Mouse (Mus musculus) R1 (cell line): Measurements from ENCODE around the gene Gli2.
A peak's percentile ranks its signal among the peaks of the same experiment; 100 is the strongest.

Experiments used
- DNase-seq: peaks from one replicate; pipeline ENCODE4 v3.0.0-alpha.2; 2018; ENCODE audit warnings: low read depth, low spot score

Gli2 gene

DNA sequence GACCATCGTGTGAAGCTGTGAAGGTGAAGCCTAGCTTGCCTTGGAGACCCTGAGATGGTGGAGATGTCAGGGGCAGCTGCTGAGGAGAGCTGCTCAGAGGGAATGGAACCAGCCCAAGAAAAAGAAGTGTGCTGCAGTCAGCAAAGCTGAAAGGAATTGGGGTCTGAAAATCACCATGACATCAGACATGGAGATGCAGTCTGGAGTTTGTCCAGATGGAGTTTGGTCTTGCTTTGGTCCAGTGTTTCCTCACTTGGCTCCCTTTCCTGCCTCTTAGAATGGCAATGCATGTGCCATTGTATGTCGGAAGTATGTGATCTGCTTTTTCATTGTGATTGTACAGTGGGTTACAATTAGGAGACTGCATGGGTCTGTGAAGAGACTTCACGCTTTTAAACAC lies 149.7 kb downstream of the Gli2 start:
- no peak for DNase-seq

- no peak for DNase-seq
Measured at GRCm38 (mm10) chr1:118901868-118902586, 151.4 kb downstream of the Gli2 start.

- DNase-seq = no peak
Measured at GRCm38 (mm10) chr1:118898351-118898750, 155.1 kb downstream of the Gli2 start.

- DNase-seq = no peak
Measured at GRCm38 (mm10) chr1:118895026-118895762, 158.2 kb downstream of the Gli2 start.

GRCm38 (mm10) chr1:118891395-118891794 lies 162.0 kb downstream of the Gli2 start:
- no peak for DNase-seq

GRCm38 (mm10) chr1:118890125-118890875 lies 163.1 kb downstream of the Gli2 start:
- no peak for DNase-seq

DNA sequence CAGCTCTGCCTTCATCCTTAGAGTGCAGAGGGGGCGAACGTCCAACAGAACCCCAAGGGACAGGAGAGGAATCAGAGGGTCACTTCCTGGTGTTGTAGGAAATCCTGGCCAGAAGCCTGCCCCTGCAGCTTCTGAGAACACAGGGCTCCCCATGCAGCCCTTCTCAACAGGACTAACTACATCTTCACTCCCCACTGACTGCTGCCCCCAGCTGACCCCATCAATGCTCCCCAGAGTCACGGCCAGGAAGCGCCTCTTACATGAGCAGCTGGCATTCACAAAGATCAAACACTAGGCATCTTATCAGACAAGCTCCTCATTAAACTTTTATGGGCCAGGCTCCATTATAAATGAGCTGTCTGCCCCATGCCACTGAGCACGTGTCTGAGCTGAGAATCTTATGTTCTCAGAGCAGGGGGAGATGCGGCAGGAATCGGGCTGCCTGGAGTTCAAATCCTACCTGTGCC lies 172.6 kb downstream of the Gli2 start:
- DNase-seq = no peak

- no peak for DNase-seq
Measured at GRCm38 (mm10) chr1:118878291-118878690, 175.1 kb downstream of the Gli2 start.

GRCm38 (mm10) chr1:118875227-118875626 lies 178.2 kb downstream of the Gli2 start:
- no peak for DNase-seq

DNA sequence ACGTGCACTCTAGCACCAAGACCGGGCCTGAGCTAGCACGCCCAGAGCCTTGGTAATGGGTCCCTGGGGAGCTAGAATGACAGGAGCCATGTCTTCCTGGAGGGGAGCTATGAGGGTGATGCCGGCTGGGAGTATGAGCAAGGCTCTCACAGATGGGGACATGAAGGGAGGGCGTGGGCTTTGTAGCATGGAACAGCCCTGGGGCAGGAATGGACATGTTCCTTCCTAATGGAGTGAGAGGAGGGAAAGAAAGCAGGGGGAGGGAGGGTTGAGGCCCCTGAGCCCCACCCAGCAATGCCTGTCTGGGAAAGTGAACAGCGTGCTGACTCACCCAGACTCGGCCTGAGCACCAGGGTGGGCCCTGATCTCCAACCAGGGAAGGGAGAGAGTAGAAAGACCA lies 179.9 kb downstream of the Gli2 start:
- DNase-seq = peak; percentile 62

GRCm38 (mm10) chr1:118864735-118865134 lies 188.7 kb downstream of the Gli2 start:
- DNase-seq = no peak

- no peak for DNase-seq
Measured at GRCm38 (mm10) chr1:118864031-118864430, 189.4 kb downstream of the Gli2 start.

GRCm38 (mm10) chr1:118858101-118858500 lies 195.3 kb downstream of the Gli2 start:
- no peak for DNase-seq

- no peak for DNase-seq
Measured at GRCm38 (mm10) chr1:118830658-118831057, 222.8 kb downstream of the Gli2 start.

- DNase-seq = no peak
Measured at GRCm38 (mm10) chr1:118826614-118827013, 226.8 kb downstream of the Gli2 start.

DNA sequence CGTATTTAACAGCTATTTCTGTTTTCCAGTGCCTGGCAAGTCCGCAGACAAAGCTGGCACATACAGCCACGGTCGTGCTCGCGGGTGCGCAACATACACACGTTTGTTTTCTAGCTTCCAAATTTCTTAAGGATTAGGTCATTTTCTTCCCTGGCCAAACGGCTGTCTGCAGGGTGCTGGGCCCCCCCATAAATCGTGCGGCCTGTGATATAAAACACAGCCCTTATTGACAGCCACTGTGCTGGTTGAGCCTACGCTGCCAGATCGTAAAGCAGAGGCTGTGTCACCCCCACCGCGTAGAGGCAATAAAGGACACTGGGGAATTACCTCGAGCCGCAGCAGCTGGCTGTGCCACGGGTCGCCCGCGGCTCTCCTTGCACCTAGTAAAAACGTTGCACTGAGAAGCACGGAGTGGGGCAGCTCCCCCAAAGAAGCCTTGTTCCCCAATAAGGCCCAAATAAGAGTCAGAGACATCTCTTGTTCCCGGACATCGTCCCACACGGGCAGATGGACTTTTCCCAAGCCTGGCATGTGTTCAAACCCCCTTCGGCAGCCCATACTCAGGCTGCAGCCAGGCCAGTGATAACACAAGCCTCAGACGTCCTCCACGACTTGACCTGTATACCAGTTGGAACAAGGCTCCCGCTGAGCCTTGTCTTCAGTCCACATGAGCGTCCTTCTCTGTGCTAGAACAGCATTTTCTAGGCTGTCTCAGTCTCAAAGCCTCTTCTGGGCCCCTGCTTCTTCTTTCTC lies 227.8 kb downstream of the Gli2 start:
- peak; percentile 16 for DNase-seq

GRCm38 (mm10) chr1:118825035-118825434 lies 228.4 kb downstream of the Gli2 start:
- no peak for DNase-seq

- DNase-seq = peak; percentile 68
Measured at GRCm38 (mm10) chr1:118822258-118822657, 231.2 kb downstream of the Gli2 start.

- no peak for DNase-seq
Measured at GRCm38 (mm10) chr1:118815015-118815414, 238.4 kb downstream of the Gli2 start.

DNA sequence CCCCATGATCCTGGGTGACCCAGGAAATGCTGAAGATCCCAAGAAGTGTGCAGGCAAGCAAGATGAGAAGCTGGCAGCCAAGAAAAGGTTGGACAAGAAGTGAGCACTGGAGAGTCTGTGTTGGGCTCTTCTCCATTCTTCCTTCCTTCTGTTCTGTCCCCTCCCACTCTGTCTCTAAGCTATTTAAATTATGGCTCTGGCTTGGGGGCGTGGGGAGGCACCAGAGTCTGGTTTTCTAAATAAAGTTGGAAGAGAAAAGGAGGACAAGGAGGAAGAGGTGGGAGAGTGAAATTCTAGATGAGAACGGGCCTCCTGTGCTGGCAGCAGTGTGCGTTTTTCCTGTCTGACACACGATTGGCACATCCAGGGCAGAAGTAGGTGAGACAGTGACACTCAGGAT lies 243.1 kb downstream of the Gli2 start:
- DNase-seq = no peak

DNA sequence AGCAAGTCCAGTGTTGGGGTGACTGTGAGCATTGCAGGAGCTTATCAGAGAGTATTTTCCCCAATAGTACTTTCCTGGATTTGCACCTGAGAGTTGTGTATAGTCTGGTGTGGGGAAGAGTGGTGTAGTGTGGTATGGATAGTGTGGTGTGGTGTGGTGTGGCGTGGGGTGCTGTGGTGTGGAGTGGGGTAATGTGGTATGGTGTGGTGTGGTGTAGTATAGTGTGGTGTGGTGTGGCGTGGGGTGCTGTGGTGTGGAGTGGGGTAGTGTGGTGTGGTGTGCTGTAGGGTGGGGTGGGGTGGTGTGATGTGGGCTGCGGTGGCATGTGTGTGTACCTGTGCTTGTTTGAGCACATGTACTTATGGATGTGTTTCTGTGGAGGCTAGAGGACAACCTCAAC lies 246.7 kb downstream of the Gli2 start:
- no peak for DNase-seq

- DNase-seq = no peak
Measured at GRCm38 (mm10) chr1:118802166-118802565, 251.3 kb downstream of the Gli2 start.
